Comparison of ENCODE assay signal across 14 mouse cellular contexts in the genomic region with DNA sequence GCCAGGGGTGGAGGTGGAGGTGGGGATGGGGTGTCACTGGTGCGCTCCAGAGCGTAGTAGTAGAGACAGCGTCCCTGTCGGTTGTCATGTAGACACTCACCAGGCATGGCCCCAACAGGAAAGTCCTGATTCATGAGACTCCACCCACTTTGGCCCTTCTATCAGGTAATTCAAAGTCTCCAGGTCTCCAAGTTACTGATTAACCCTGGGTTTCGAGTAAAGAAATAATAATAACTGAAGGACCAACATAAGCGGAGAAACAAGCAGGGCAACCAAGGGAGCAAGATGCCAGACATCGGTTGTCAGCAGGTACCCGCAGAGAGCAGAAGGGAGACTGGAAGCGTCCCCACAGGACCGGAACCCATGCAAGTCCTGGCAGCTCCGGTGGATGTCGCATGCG. TPM values are rescaled to one million over a fixed set of nuclear protein-coding genes. Genes with fewer than 3 reads are reported as not detected.
A peak's percentile ranks its signal among the peaks of the same experiment; 100 is the strongest.
DNase-seq lines count a peak whose midpoint lies in the region; ATAC-seq and TF ChIP-seq lines count a peak whose summit lies in the region.
"Had no signal": no experiment of that assay in that cellular context is flagged by ENCODE, and none has a peak within 500 bp of the region (broad histone marks: within the 10 kb centered on the region; RNA-seq: fewer than 3 reads in every experiment).

TSS of gene Rnf186 (plus strand) at position 247 of the 400 bp plus-strand sequence.

- TF ChIP-seq CTCF in lung, postnatal 0 days (IDR thresholded peaks at IDR 0.05) = peak; percentile 32

- ATAC-seq in kidney, embryonic 15.5 days (replicated peaks; ENCODE audit: low FRiP score) = 0 out of 2 replicates have a peak, but pooled peaks have one; percentile 55
- ATAC-seq in lung, postnatal 0 days = peak; percentile 80
- ATAC-seq in neural tube, embryonic 15.5 days (ENCODE audit: low FRiP score) = no peak

- H3K4me3 ChIP-seq in kidney, embryonic 15.5 days (replicated peaks) = peak within 1 kb of the TSS; percentile 15
- peak within 1 kb of the TSS; percentile 3; the same call in 1 of the 2 replicates for H3K4me3 ChIP-seq in lung, postnatal 0 days (ENCODE audit: low read depth, low read length)
- H3K4me3 ChIP-seq in hindbrain, embryonic 10.5 days = no peak within 1 kb of the TSS
- no peak within 1 kb of the TSS for H3K4me3 ChIP-seq in neural tube, embryonic 15.5 days (replicated peaks)
- H3K4me3 ChIP-seq: liver, embryonic 13.5 days; midbrain, embryonic 12.5 days had no signal

- peaks cover 39% of the 10 kb centered on the region for H3K4me1 ChIP-seq in kidney, embryonic 15.5 days
- no peaks in the 10 kb centered on the region; the same call in 1 of the 2 replicates for H3K4me1 ChIP-seq in lung, postnatal 0 days (ENCODE audit: insufficient read depth, low read depth, low read length)
- peaks cover 10% of the 10 kb centered on the region; the same call in 1 of the 2 replicates for H3K4me1 ChIP-seq in hindbrain, embryonic 10.5 days (replicated peaks)
- peaks cover under 1% of the 10 kb centered on the region for H3K4me1 ChIP-seq in neural tube, embryonic 15.5 days
- H3K4me1 ChIP-seq: midbrain, embryonic 12.5 days had no signal

- H3K27ac ChIP-seq in kidney, embryonic 15.5 days = peak within 1 kb of the TSS; percentile 85
- H3K27ac ChIP-seq in lung, postnatal 0 days (ENCODE audit: low read length) = peak within 1 kb of the TSS; percentile 20; the same call in 1 of the 2 replicates
- no peak within 1 kb of the TSS for H3K27ac ChIP-seq in hindbrain, embryonic 10.5 days
- H3K27ac ChIP-seq in neural tube, embryonic 15.5 days (replicated peaks) = no peak within 1 kb of the TSS
- H3K27ac ChIP-seq: liver, embryonic 13.5 days; midbrain, embryonic 12.5 days had no signal

- H3K27me3 ChIP-seq in kidney, embryonic 15.5 days = no peaks in the 10 kb centered on the region
- H3K27me3 ChIP-seq in lung, postnatal 0 days (replicated peaks; ENCODE audit: insufficient read depth, low read length) = no peaks in the 10 kb centered on the region
- no peaks in the 10 kb centered on the region; the same call in 1 of the 2 replicates for H3K27me3 ChIP-seq in hindbrain, embryonic 10.5 days (ENCODE audit: insufficient read depth, poor library complexity, severe bottlenecking)
- no peaks in the 10 kb centered on the region for H3K27me3 ChIP-seq in neural tube, embryonic 15.5 days (replicated peaks)

- DNase-seq in urinary bladder, adult 2 months (ENCODE audit: low spot score) = peak; percentile 37
- no peak for DNase-seq in urinary bladder, postnatal 10 days (ENCODE audit: low spot score)
- peak; percentile 85 for DNase-seq in lung, postnatal 0 days (ENCODE audit: low spot score)
- peak; percentile 49 for DNase-seq in yolk sac, embryonic 10.5 days (ENCODE audit: low spot score)
- no peak for DNase-seq in left cerebral cortex, adult 18-20 months (ENCODE audit: low spot score in 2 of 2)
- DNase-seq in hindbrain, embryonic 10.5 days (ENCODE audit: low spot score) = no peak
- DNase-seq: heart, adult 11 months; heart, postnatal 10 days; liver, embryonic 13.5 days had no signal

- WGBS in kidney, embryonic 15.5 days = 75% methylated on average over 13 of the region's 13 CpGs
- 61% methylated on average over 13 of the region's 13 CpGs for WGBS in lung, postnatal 0 days
- 87% methylated on average over 13 of the region's 13 CpGs for WGBS in hindbrain, embryonic 10.5 days
- WGBS in neural tube, embryonic 15.5 days = 90% methylated on average over 13 of the region's 13 CpGs

- TF ChIP-seq EP300 in lung, postnatal 0 days (IDR thresholded peaks at IDR 0.05) = no peak

- H3K9me3 ChIP-seq in kidney, embryonic 15.5 days (replicated peaks) = no peaks in the 10 kb centered on the region
- no peaks in the 10 kb centered on the region for H3K9me3 ChIP-seq in lung, postnatal 0 days (ENCODE audit: low read length)
- no peaks in the 10 kb centered on the region for H3K9me3 ChIP-seq in hindbrain, embryonic 10.5 days
- H3K9me3 ChIP-seq in neural tube, embryonic 15.5 days (replicated peaks) = no peaks in the 10 kb centered on the region
- H3K9me3 ChIP-seq: liver, embryonic 13.5 days; midbrain, embryonic 12.5 days had no signal

- no peaks in the 10 kb centered on the region for H3K36me3 ChIP-seq in kidney, embryonic 15.5 days
- H3K36me3 ChIP-seq in lung, postnatal 0 days (ENCODE audit: insufficient read depth, low read length) = no peaks in the 10 kb centered on the region
- no peaks in the 10 kb centered on the region for H3K36me3 ChIP-seq in hindbrain, embryonic 10.5 days
- no peaks in the 10 kb centered on the region for H3K36me3 ChIP-seq in neural tube, embryonic 15.5 days
- H3K36me3 ChIP-seq: liver, embryonic 13.5 days; midbrain, embryonic 12.5 days had no signal

- peak within 1 kb of the TSS; percentile 36 for H3K4me2 ChIP-seq in kidney, embryonic 15.5 days
- H3K4me2 ChIP-seq in lung, postnatal 0 days (replicated peaks; ENCODE audit: low read depth, low read length) = peak within 1 kb of the TSS; percentile 36
- no peak within 1 kb of the TSS for H3K4me2 ChIP-seq in neural tube, embryonic 15.5 days
- H3K4me2 ChIP-seq: liver, embryonic 13.5 days; midbrain, embryonic 12.5 days had no signal

- no peak within 1 kb of the TSS for H3K9ac ChIP-seq in kidney, embryonic 15.5 days
- H3K9ac ChIP-seq in lung, postnatal 0 days (replicated peaks; ENCODE audit: low read depth) = 0 out of 2 replicates have a peak within 1 kb of the TSS, but pooled peaks have one; percentile 6
- no peak within 1 kb of the TSS for H3K9ac ChIP-seq in neural tube, embryonic 15.5 days (replicated peaks)
- H3K9ac ChIP-seq: liver, embryonic 13.5 days; midbrain, embryonic 12.5 days had no signal

RNA-seq across cellular contexts. Expression of gene Rnf186, which starts in this region (rescaled TPM):
- polyA plus RNA-seq in urinary bladder, adult 2 months (2012; rRNA removed) = 0.43 and 0.61 TPM in 2 replicates
- 6.3 and 8.2 TPM in 2 replicates for polyA plus RNA-seq in kidney, embryonic 15.5 days (2015; fragmentation: Nextera tagmentation; extraction: Ambion mirVana)
- polyA plus RNA-seq in lung, postnatal 0 days (2015; fragmentation: Nextera tagmentation; extraction: Ambion mirVana) = 17.9 and 21.6 TPM in 2 replicates
- not detected for total RNA-seq in left cerebral cortex, adult 18-20 months (2021)
- polyA plus RNA-seq in hindbrain, embryonic 10.5 days (2016; fragmentation: Nextera tagmentation; extraction: Ambion mirVana) = not detected in 2 replicates
- polyA plus RNA-seq in neural tube, embryonic 15.5 days (2015; fragmentation: Nextera tagmentation; extraction: Ambion mirVana) = 3.5 TPM in 1 of 2 replicates, not detected in the other
- total RNA-seq: adrenal gland, adult 18-20 months; heart, postnatal 10 days had no signal
- polyA plus RNA-seq: midbrain, embryonic 12.5 days; neural tube, embryonic 11.5 days had no signal

Comparison
In these comparisons a context has a peak if more than half of its experiments do, and no peak if none do; other contexts are left out.
1. Peak in DNase-seq in urinary bladder, adult 2 months; RNA of the gene not detected or under 1 TPM.
2. DNase-seq: peak in lung, postnatal 0 days (single experiment) and yolk sac, embryonic 10.5 days (single experiment); none in urinary bladder, postnatal 10 days (single experiment), left cerebral cortex, adult 18-20 months (0 of 2) and hindbrain, embryonic 10.5 days (single experiment).
3. H3K27ac ChIP-seq: peak in kidney, embryonic 15.5 days (single experiment) and lung, postnatal 0 days (single experiment); none in hindbrain, embryonic 10.5 days (single experiment) and neural tube, embryonic 15.5 days (single experiment).
4. H3K4me3 ChIP-seq: peak in kidney, embryonic 15.5 days (single experiment) and lung, postnatal 0 days (single experiment); none in hindbrain, embryonic 10.5 days (single experiment) and neural tube, embryonic 15.5 days (single experiment).